Mouse (Mus musculus) 416B (cell line): ENCODE measurements around the gene Alg1.

Experiments used
- DNase-seq: peaks from one replicate; pipeline ENCODE4 v3.0.0; 2011; ENCODE audit warnings: low read depth

Gene Alg1

DNA sequence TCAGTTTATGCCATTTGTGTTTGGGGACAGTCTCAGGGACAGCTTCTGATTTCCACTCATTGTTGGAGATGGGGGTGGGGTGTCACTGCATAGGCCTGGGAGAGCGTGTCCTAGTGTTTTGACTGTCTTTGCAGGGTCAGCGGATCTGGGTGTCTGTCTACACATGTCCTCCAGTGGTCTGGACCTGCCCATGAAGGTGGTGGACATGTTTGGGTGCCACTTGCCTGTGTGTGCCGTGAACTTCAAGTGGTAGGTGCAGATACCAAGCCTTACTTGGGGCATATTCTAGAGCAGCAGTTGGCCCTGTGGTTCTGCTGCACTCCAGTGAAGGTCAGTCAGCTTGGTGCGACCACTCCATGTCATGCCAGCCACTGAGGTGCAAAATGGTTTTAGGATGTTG is 8.9 kb downstream of the Alg1 start:
- no peak for DNase-seq

GRCm38 (mm10) chr16:5242882-5243281 is 9.5 kb downstream of the Alg1 start:
- DNase-seq, result no peak

DNA sequence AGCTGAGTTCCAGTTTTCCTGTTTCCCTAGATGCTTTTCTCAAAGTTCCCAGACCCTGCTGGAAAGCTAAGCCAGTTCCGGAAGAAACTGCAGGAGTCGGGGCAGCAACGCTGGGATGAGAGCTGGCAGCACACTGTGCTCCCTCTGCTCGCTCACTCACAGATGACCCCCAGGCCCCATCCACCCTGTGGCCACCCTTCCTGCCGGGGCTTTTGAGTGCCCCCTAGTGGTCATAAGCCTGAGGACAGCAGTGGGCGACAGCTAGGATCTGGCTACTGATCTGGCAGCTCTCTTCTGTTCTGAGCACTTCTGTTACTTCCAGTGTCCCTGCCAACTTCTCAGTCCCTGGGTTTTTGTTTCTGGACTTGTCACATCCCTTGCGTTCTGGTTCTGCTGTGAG is 11.0 kb downstream of the Alg1 start:
- DNase-seq, result peak; percentile 57

DNA sequence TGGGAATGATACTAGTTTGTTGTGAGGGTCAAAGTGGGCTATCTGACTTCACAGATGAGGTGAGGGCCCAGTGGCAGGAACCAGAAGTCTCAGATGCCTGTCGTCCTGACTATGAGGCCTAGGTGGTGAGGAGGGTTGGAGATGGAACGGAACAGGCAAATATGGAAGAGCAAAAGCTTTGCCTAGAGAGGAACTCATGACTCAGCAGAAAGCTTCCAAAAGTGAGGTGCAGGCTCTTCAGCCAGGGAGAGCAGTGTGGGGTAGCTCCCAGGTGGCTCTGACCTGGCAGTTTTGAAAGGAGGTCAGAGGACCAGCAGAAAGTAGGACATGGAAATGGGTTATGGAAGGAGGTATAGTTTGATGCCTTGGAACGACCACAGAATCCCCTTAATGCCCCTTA is 17.5 kb downstream of the Alg1 start:
- DNase-seq, result no peak

DNA sequence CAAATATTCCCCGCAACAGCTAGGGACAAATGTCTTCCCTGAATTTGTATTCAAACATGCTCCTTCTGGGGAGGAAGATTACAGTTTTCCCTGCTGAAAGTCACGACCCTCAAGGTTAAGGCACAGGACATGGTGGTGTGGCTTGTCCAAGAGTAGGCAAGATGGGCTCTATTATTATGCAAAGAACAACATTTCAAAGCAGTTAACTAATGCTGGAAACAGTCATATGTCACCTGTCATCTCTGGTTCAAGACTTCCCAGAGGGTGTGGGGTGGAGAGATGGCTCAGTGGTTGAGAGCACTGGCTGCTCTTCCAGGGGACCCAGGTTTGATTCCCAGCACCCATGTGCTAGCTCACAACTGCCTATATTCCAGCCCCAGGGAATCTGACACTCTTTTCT is 18.8 kb downstream of the Alg1 start:
- no peak for DNase-seq

GRCm38 (mm10) chr16:5254346-5255025 is 21.1 kb downstream of the Alg1 start:
- peak; percentile 94 for DNase-seq

GRCm38 (mm10) chr16:5255081-5255740 is 21.8 kb downstream of the Alg1 start:
- peak; percentile 65 for DNase-seq

DNA sequence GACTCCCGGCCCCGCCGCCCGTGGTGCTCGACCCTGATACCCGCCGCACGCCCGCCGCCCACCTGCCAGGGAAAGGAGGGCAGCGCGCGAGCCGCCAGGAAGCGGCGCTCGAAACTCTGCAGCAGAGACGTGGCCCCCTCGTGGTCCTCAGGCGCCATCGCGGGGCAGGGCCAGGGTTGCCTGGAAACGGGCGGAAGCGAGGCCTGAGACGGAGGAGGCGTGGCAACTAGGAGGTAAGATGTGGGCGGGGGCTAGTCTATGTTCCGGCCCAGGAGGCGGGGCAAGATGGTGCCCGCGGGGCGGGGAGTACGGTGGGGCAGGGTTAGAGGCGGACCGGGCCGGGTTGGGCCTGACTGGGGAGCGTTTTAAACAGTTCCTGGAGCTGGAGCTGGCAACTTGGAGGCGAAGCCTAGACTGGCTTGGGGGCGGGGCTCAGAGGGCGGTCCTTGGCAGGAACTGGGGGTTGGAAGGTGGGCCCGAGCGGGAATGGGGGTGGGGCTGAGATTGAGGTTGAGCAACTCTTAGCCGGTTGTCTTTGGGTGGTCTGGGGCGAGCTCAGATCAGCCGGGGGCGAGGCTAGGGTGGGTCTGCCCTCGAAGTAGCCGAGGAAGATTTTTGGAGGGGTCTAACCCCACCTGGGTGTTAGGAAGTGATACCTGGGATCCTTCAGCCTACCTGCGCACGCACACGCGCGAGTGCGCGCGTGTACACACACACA is 22.5 kb downstream of the Alg1 start, which contains the start of gene Eef2kmt:
Eef2kmt (minus strand) TSS at position 205 of the 718 bp plus-strand sequence.
- DNase-seq, result peak; percentile 98

DNA sequence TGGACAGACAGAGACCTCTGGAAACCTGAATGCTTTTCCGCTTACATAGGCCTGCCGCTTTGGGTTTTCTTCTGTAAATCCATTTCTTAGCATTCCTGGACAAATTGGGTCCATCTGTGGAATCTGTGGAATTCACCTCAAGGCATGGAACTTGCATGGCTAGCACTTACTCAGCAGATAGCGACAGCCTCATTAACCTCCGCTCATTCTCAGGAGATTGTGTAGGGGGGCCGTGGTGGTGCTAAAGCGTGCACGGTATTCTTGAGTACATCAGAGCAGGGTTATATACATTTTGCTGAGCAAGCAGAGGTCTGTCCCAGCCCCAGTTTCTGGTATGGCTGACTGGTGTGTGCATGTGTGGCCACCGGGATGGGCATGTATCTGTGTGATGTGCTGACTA is 29.7 kb downstream of the Alg1 start:
- DNase-seq, result no peak

- DNase-seq, result no peak
Observed at GRCm38 (mm10) chr16:5263926-5264325, 30.5 kb downstream of the Alg1 start.

- DNase-seq, result no peak
Observed at GRCm38 (mm10) chr16:5271411-5272035, 38.1 kb downstream of the Alg1 start.

DNA sequence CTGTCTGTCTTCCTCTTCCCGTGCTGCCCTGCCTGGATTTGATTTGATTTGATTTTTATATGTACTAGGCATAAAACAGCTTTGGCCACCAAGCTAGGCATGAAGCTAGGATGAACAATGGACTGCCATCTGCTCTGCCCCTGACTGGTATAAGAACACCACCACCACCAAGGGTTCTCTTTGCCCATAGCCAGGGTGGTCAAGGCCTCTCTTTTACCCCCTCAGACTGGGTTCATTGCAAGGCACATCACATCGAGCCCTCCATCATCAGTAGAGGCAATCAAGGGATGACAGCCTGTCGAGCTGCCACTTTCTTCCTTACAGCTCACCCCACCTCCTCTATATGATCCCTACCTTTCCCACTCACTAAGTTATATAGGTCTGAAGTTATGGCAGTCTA is 39.0 kb downstream of the Alg1 start:
- DNase-seq, result no peak

DNA sequence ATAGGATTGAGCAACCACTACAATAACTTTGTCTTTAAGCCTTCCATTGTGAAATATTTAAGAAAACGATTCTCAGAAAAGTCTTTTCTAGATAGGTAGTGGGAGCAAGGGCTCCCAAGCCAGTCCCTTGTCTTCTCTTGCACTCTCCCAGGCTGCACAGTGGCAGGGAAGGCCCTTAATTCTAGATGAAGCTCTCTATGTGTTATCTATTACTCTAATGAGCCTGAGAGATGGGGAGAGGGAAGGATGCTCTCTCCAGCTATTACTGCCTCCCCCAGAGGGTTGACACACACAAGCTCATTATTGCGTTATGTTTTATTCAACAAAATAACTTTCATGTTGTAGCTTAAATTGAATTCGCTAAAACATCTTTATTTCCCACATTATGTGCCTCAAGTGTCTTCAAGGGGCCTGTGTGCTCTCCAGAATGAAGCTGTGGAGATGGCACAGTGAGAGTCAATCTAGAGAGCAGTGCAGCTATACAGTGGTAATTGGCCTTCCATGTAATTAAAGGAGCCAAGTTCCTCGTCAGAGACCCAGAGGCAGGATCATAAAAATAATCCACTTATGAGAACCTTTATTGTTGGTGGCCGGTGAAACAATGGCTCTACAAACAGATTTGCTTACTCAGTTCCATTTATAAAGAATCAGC is 46.3 kb downstream of the Alg1 start:
- DNase-seq, result no peak

- no peak for DNase-seq
Observed at GRCm38 (mm10) chr16:5282686-5283085, 49.3 kb downstream of the Alg1 start.

- DNase-seq, result no peak
Observed at GRCm38 (mm10) chr16:5285376-5285775, 52.0 kb downstream of the Alg1 start.
